Mouse (Mus musculus) layer of hippocampus, adult 2 months (tissue): ENCODE measurements around the gene Pcp4l1. TPM values are rescaled to one million over a fixed set of nuclear protein-coding genes. Genes with fewer than 3 reads are reported as not detected.
"Not testable (repeated sequence)": the region's sequence is repeated elsewhere in the genome, so short reads cannot be mapped to it uniquely, and the experiment has no call there.

Source experiments
- DNase-seq, 2 experiments: peaks; one replicate each; pipeline ENCODE4 v3.0.0; 2022; ENCODE audit warnings: low spot score in 2 of 2
- H3K27ac ChIP-seq: fragments of 200-600 bp; 2 replicates; pipeline ENCODE4 v1.8.1; 2022
- H3K4me3 ChIP-seq: fragments of 200-600 bp; 2 replicates; pipeline ENCODE4 v1.8.1; 2022; ENCODE audit warnings: mild to moderate bottlenecking
- CTCF ChIP-seq: fragments of 200-600 bp; conservative IDR thresholded peaks from 2 replicates; pipeline ENCODE4 v1.8.1; 2022; ENCODE audit warnings: antibody characterized with exemption, mild to moderate bottlenecking, moderate library complexity
- total RNA-seq, 2 experiments: library from RNA; stranded (reverse); gene quantifications; 2 replicates each; pipeline ENCODE4 v1.2.3; 2021

The Pcp4l1 gene
- total RNA-seq, 2 experiments from 2014 or later: 40.4 to 40.9 TPM

DNA sequence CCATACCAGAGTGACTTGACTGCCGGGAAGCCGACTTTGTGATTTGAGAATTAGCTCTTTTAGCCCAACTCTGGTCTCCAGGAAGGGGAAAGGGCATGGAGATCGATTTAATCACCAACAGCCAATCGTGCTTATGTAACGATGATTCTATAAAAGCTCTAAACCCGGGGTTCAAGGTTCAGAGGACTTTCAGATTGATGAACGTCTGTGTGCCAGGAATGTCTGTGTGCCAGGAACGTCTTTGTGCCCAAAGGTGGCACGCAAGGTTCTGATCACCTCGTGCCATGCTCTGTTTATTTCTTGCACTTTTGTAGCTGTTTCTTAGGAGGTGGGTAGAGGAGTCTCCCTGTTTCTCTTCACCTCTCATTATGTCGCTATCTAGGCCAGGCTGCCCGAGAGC, 27.2 kb downstream of the Pcp4l1 start:
- no peak for DNase-seq
- TF ChIP-seq CTCF: no peak
- Histone ChIP-seq H3K27ac (no peak overlapping the region), H3K4me3 (no peak overlapping the region)

DNA sequence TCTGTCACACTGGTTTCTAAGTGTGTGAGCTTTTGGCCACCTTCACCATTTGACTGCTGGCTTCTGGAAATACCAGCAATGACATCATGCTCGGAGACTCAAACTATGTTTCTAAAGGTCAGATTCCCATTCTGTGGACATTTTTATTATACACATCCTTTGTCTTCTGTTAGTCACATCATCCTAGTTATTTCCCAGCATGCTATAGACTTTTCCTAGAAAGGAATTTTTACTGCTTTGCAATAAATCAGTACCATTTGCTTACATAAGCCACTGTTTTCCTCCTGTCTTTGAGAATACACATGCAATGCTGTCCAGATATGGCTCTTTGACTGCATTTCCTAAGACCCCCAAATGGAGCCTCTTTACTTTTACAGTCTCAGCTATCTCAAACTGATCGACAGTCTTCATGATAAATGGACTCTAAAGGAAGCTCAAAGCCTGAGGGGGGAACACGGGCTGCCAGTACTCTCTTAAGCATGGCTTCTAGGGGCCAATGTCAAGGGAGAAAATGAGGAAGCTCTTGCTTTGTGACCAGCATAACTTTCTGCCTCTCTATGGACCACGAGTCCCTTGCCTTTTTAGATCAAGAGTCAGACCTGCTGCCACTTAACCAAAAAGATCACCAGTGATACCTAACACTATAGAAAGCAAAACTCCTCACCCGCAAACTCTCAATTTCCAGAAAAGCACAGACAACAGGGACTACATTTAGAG, 30.3 kb downstream of the Pcp4l1 start:
- no peak for TF ChIP-seq CTCF
- DNase-seq: no peak
- no peak overlapping the region for H3K27ac ChIP-seq
- H3K4me3 ChIP-seq: no peak overlapping the region

DNA sequence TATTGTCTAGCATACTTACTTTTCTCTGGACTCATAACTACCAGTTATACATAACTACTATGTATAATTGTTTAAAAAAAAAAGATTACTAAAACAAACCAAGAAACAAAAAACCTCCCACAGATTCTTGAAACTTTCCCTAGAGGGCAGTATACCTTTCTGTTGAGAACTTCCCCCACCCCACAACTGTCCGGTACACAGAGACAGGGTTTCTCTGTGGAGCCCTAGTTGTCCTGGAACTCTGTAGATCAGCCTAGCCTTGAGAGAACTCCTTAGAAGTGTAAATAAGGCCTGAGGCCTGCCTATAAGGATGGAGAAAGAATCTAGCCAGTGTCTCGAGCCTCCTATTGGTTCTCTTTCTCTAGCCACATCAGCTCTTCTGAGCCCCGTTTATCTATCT, 31.8 kb downstream of the Pcp4l1 start:
- Histone ChIP-seq H3K4me3 (no peak overlapping the region), H3K27ac (no peak overlapping the region)
- TF ChIP-seq CTCF: peak; percentile 80
- DNase-seq: no peak

DNA sequence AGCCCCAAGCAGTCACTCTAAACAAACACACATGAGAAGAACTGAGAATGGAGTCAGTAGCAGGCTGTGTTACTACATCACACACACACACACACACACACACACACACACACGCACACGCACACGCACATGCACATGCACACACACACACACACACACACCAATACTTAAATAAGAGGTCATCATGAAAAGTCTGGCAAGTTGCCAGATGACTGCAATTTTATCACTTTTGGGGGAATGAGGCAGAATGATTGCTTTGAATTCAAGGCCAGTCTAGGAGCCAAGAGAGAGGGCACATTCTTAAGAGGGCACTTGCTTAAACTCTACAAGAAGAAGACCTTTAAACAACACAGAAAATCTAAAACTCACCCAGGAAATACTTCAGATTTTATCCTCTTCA, 33.5 kb downstream of the Pcp4l1 start:
- DNase-seq: no peak
- TF ChIP-seq CTCF: no peak
- no peak overlapping the region for H3K4me3 ChIP-seq
- no peak overlapping the region for H3K27ac ChIP-seq

DNA sequence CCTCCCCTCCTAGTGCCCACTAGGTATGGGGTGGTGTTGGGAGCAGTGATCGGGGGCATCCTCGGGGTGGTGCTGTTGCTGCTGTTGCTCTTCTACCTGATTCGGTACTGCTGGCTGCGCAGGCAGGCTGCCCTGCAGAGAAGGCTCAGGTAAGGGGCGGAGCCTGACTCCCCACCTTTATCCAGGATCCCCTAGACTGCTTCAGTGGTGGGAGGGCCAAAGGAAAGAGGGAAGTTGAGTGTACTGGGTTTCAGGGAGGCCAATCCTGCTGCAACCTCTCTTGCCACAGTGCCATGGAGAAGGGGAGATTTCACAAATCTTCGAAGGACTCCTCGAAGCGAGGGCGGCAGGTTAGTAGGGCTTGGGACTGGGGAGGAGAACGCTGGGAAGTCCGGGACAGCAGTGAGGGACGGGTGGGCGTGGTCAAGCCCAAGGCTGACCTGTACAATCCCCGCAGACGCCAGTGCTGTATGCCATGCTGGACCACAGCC, 36.5 kb downstream of the Pcp4l1 start:
- Histone ChIP-seq H3K27ac (no peak overlapping the region), H3K4me3 (no peak overlapping the region)
- no peak for DNase-seq
- TF ChIP-seq CTCF: peak; percentile 26

DNA sequence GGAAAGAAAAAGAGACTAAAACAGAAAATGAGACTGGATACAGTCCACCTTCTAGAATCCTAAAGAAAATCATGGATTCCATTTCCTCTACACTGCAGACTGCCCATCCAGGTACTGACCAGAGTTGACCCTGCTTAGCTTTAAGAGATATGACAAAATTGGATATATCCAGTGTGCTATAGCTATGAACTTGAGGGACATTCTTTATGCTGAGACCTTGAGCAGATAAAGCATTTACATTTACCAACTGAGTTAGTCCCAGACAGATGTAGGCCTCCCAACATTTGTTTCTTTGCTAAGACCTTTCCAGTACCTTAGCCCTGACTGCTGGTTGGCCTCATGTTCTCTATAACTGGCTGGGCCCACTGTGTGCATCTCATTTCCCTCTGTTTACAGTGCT, 38.1 kb downstream of the Pcp4l1 start:
- H3K4me3 ChIP-seq: no peak overlapping the region
- no peak for DNase-seq
- no peak for TF ChIP-seq CTCF
- no peak overlapping the region for H3K27ac ChIP-seq

DNA sequence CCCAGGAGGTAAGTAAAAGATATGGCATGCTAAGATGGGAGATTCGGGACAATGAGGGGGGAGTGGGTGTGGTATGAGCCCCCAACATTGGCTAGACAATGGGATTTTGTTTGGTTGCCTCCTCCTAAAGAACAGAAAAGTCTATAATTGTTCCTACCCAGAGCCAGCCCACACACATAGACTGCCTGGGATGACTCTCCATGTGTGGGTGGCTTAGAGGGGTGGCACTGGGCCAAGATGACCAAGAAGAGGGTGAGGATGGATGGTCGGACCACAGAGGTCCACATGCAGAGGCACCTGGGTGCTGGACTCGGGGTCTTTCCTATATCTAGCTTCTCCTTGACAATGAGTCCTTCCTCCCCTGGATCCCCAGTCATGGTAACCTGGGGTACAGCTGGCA, 39.4 kb downstream of the Pcp4l1 start:
- no peak overlapping the region for H3K27ac ChIP-seq
- H3K4me3 ChIP-seq: no peak overlapping the region
- no peak for DNase-seq
- TF ChIP-seq CTCF: no peak

DNA sequence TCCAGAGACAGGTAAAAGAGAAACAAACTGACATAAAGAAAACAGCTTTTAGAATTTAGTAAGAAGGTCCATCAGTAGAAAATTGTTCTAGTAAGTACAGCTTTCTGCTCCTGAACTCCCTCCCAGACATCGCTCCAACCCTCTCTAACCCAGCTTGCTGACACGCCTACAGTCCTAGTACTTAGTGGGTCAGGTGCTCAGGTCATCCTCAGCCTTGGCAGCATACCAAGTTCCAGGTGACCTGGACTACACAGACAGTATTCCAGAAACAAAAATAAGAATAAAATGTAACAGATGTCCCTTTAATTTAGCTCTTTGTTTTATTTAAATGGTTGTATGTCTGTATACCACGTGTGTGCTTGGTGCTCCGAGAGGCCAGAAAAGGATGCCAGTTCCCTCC, 44.1 kb downstream of the Pcp4l1 start:
- Histone ChIP-seq H3K4me3 (no peak overlapping the region), H3K27ac (no peak overlapping the region)
- no peak for TF ChIP-seq CTCF
- no peak for DNase-seq

DNA sequence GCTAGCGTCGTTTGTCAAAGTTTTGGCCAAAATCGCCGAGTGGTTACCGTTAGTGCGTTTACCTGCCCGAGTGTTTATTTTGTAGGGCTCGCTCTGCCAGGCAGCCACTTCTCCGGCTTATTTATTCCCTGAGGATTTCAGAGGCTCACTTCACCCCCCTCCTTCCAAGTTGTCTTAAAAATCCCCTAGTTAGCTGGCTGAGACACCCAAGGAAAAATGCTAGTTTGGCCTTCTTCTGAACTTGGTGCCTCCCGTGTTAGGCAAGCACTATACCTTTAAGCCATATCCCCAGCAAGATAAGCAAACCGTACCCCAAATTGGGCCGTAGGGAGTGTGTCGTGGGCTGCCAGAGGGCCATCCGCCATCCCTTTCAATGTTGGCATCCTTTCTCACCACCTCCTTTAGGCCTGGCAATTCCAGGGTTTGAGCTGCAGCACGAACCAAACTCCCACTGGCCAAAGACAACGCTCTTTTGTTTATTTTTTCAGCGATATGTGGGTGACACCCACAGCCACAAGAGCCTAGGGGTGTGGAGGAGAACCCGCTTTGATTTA, 45.2 kb downstream of the Pcp4l1 start:
- no peak for TF ChIP-seq CTCF

DNA sequence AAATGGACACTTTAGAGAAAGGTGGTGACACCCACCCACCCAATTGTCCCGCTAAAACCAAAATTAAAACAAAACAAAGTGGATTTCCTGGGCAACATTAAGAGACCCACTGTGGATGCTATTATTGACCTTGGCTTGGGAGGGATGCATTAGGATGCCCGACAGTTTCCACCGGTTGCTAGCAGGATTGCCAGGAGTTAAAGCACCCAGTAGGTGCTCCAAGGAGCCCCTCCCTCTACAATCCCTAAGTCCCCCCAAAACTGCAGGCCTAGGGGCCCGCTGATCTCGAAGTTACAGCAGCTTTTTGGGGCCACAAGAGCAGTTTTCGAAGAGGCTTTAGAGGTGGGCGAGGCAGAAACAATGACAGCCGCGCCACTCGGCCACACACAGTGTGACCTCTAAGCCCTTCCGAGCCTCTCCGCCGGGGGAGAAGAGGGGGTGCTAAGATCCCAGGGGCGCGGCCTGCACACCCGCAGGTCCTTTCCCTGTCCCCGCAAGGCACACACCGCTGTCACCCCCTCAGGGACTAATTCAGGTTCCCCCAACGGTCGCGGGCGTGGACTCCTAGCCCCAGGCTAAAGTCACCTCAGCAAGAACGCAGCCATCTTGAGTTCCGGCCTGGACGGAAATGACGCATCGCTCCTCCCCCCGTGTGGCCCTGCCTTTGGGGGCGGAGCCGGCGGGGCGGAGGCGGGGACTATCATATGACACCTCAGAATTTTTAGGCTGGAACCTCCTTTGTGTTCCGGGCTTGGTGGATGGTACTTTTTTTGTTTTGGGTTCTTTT, 45.9 kb downstream of the Pcp4l1 start, which contains the start of the genes Sdhc and Mpz:
Gene Sdhc (minus strand): TSS at position 630 of the 787 bp plus-strand sequence.
Gene Mpz (plus strand): TSS at position 738 of the 787 bp plus-strand sequence.
- H3K4me3 ChIP-seq: peak within 1 kb of the TSS; percentile 100
- peak; percentile 94 to 97 for DNase-seq
- no peak for TF ChIP-seq CTCF
- peak within 1 kb of the TSS; percentile 99 for H3K27ac ChIP-seq

More for the DNA sequence above, 45.2 kb downstream of the Pcp4l1 start:
- peak overlapping the region; percentile 100 for H3K4me3 ChIP-seq
- H3K27ac ChIP-seq: peak overlapping the region; percentile 99
- DNase-seq: peak in 1 of 2 experiments; percentile 13

DNA sequence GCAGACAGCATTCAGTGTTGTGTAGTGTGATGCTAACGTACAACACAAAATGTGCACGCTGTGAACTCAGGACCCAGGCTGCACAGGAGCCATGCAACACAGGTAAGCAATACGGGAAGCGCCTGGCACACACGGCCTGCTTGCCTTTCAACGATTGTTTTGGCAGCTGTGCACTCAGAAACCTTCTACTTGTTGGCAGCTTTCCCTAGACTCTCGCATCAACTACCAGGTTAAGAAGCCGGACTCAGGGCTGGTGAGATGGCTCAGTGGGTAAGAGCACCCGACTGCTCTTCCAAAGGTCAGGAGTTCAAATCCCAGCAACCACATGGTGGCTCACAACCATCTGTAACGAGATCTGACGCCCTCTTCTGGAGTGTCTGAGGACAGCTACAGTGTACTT, 53.1 kb downstream of the Pcp4l1 start:
- not testable (repeated sequence) for DNase-seq, H3K27ac ChIP-seq, H3K4me3 ChIP-seq

DNA sequence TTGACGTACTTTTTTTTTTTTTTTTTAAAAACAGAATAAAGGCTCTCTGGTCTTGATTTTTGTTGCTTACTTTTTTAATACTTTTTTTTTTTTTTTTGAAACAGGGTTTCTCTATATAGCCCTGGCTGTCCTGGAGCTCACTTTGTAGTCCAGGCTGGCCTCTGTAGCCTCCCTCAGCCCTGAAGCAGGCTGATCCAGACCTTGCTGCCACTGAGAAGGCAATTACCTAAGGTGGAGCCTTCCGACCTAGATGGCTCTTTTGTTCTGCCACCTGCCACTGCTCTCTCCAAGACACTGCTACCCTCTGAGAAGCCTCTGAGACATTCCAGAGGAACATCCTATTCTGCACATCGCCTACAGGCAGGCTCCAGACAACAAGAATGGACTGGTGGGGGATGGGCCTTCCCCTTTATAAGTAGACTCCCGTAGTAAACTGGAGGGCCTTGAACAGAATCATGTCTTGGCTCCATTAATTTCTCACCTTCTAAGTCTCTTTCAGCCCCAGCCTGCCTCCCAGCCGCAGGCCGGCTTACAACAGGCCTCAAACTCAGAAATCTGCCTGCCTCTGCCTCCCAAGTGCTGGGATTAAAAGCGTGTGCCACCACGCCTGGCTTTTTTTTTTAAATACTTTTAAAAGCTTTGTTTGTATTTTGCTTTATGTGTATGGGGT, 58.4 kb downstream of the Pcp4l1 start:
- H3K4me3 ChIP-seq, H3K27ac ChIP-seq, DNase-seq: not testable (repeated sequence)

DNA sequence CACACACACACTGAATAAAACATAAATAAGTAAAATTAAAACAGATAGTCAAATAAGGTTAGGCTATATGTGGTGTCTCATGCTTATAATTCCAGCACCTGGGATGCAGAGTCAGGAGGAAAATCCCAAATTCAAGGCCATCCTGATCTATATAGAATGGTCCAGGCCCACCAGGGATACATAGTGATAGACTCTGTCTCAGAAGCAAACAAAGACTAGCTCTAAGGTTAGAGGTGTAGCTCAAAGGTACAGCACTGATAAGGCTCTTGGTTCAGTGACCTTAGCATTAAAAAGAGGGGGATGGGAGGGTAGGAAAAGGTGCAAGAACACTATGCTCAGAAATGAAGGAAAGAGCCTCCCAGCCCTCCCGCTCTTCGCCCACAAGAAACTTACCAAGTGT, 60.5 kb downstream of the Pcp4l1 start:
- no peak for TF ChIP-seq CTCF
- DNase-seq: no peak
- H3K27ac ChIP-seq: no peak overlapping the region
- H3K4me3 ChIP-seq: no peak overlapping the region
